Mouse (Mus musculus) embryo, embryonic 9.5 days (tissue): ENCODE results near the gene Ankrd27.
"Not testable (repeated sequence)": the region's sequence is repeated elsewhere in the genome, so short reads cannot be mapped to it uniquely, and the experiment has no call there.

ENCODE experiments used
- DNase-seq: peaks from one replicate; pipeline ENCODE4 v3.0.0-alpha.2; 2017; ENCODE audit errors: extremely low spot score

The Ankrd27 gene

DNA sequence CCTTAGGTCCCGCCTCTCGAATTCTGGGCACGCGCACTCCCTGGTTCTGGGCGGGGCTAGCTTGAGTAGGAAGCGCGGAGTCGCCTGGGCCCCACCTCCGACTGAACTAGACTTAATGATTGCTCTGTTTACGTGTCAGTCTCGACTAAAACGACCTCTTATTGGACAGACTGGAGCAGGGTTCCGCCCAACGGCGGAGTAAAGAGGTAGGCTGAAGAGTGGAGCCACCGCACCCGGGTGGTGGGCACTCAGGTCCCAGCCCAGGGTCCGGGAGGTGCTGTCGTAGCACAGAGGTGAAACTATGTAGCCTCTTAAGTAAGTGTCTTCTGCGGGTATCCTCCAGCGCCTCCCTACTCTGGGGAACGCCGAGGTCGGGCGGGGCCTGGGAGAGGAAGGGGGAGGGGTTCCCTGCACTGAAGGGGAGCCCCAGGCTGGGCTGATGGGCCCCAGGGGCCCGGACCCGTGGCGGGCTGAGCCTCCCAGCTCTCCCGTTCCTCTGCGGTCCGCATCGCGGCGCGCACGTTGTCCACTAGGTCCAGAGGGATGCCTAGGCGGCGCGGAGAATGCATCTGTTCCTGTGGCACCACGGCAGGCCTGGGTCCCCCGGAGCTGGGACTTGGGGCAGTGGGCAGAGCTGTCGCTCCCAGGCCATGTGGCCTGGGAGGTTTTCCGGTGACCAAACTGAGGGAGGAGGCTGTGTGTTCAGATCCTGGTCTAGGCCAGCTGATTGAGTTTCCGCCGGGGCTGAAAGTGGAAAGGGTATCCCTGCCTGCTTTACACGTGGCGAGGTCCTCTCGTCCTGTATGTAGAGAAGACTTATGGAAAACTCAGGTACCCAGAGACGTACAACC, at the start of gene Ankrd27:
TSS of gene Ankrd27 (plus strand) at position 190 of the 851 bp plus-strand sequence.
- peak; percentile 95 for DNase-seq

DNA sequence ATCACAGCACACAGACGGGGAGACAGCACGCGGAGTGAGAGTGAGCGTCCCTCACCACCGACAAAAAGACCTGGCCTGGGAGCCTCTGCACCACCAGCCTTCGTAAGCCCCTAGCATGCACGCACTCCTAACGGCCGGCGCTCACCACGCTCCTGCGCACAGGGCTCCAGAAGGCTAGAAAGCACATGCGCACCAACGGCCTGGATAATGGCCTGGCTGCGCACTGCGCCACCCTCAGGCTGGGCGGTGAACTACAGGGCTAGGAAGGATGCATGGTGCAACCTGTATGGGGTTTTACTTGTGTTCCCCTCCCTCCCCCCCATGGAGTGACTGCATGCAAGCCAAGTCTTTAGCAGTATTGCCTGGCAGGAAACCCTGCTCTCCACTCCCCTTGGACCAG, 48.5 kb upstream of the Ankrd27 start, which contains the start of gene Tdrd12:
TSS of gene Tdrd12 (minus strand) at position 184 of the 400 bp plus-strand sequence.
- no peak for DNase-seq

DNA sequence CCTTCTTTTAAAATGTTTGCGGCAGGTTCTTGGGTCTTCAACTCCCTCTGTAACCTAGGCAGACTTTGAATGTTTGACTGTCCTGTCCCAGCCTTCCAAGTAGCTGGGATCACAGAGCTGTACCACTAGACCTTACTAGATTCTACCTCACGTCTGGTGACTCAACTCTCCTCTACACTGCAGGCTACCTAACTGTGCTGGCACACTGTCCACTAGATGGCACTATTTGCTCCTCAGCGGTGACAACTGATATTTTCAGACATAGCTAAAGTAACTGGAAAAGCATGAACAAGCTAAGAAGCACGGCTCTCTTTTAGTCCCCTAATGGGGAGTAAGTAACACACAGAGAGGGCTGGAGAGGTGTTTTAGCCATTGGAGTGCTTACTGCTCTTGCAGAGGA, 40.2 kb upstream of the Ankrd27 start:
- DNase-seq: peak; percentile 54

DNA sequence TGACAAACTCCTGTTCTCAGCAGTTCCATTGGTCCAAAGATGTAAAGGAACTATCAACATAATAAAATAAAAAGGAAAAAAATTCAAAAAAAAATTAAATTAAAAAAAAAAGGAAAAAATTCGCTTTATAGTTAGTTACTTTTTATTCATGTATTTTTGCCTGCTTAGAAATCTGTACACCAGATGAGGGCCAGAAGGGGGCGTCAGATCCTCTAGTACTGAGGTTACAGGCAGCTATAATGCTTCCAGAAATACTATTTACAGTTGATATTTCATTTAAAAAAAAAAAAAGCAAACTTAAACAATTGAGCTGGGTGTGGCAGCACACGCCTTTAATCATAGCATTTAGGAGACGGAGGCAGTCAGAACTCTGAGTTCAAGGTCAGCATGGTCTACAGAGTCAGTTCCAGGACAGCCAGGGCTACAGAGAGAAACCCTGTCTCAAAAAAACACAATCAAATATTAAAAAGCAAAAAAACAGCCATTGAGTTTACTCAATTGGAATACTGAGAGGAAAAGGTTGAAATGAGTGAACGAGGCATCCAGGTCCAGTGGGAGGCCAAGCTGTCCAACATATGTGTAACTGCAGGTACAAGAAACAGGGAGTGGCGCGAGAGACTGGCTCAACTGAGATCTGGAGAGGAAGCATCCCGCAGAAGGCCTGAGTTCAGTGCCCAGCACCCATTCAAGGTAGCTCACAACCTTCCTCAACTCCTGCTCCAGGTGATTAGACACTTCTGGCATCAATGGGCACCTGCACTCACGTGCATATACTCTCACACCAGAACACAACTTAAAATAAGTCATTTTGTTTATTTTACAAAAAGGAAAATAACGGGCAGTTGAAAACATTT, 32.1 kb upstream of the Ankrd27 start:
- no peak for DNase-seq

DNA sequence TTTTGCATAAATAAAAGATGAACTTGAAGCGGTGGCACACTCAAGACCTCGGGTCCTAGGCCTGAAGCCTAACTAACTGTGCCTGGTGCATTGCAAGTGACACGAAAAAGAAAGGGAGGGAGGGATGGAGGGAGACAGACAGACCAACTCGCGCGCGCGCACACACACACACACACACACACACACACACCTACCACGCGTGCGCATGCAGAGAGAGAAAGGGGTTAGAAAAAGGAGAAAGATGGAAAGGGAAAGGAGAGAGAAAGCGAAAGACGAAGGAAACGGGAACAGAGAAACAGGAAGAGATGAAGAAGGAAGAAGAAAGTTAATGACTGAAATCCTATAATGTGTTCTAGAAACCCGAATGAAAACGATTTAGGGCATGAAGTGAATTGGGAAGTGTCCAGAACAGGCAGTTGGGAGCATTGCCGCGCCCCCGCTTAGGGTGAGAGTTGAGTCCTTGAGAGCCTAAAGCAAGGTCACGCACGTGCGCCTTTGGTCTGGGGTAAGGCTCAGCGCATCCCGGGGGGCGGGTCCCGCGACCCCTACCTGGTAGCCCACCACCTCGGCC, 31.4 kb upstream of the Ankrd27 start:
- DNase-seq: peak; percentile 47

DNA sequence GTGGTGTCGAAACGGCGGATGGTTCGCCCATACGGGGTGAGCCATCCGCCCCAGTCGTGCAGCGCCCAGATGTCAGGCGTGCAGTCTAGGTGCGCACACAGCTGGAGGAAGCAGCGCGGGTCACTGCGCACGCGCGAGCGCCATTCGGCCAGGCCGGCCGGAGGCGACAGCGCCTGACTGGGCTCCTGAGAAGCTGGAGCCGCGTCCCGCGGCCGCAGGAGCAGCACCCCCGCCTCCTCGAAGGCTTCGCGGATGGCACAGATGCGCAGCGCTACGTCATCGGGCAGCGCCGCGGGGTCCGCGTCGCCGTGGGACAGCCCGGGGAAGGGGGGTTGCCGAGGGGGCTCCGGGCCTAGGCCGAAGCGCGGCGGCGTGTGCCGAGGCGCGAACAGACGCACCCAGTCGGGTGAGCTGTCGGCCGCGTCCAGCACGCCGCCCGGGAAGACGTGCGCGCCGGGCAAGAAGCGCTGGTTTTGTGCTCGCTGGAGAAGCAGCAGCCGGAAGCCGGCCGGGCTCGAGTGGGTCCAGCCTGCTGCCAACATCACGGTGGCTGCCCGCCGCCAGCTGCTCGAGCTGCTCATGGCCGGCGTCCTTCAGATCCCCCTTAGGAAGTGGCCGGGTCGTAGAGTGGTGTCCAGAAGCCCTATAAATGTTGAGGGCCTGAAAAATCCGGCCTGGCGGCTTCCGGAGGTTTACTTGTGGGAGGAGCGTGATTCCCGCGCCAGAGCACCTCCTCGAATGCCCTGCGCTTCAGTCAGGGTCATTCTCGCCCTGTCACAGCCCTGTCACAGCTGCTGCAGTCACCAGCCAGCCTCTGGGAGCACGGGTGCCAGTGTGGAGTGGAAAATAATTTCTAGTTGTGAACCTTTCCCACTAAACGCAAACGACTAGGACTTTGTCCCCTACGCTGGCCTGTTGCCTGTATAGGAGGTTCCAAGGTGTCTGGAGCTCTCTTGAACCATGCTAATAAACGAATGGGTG, 30.5 kb upstream of the Ankrd27 start:
- peak; percentile 91 for DNase-seq

DNA sequence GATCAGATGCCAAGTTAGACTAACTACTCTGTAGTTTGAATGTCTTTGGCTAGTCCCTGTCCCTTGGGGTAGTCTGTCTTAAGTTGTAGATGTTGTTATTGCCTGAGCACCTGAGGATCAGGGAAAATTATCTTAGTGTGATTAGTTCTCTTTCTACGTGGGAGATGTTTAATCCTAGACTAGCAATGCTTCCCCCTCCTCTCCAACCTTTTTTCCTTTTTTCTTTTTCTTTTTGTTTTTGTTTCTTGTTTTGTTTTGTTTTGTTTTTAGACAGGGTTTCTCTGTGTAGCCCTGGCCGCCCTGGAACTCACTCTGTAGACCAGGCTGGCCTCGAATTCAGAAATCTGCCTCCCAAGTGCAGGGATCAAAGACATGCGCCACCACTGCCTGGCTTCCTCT, 29.8 kb upstream of the Ankrd27 start, which contains the start of gene Nudt19:
TSS of gene Nudt19 (minus strand) at position 100 of the 399 bp plus-strand sequence.
- DNase-seq: no peak

DNA sequence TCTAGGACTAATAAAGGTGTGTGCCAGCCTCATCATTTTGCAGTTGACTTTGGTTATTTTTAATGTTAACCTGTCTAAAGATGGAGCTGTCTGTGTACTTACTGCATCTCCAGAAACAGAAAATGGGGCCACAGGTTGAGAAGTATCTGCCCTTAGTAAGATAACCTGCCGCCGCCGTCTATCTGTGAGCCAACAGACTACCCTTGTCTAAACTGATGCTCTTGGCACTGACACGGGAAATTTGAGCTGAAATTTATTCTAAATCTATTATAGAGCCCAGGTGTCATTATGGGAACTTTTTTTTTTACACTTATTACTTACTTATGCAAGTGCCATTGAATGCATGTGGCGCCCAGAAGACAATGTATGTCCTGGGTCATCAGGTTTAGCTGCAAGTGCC, 29.1 kb upstream of the Ankrd27 start:
- DNase-seq: no peak

DNA sequence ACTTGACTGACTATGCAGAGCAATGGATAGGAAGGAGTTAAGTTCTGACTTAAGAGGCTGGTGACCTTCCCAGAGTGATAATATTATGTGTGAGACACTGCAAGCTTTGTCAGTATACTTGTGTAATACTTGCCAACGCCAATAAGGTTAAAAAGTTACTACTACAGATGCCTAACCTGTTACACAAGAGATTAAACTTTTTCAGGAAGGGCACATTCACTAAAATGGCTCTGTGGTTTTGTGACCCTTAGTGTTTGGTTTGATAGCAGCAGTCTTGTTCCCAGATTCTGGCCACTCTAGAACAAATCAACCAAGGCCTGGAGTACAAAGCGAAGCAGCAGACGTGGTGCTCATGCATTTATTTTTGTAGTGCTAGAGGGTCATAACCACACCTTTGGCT, 28.5 kb upstream of the Ankrd27 start:
- DNase-seq: no peak

DNA sequence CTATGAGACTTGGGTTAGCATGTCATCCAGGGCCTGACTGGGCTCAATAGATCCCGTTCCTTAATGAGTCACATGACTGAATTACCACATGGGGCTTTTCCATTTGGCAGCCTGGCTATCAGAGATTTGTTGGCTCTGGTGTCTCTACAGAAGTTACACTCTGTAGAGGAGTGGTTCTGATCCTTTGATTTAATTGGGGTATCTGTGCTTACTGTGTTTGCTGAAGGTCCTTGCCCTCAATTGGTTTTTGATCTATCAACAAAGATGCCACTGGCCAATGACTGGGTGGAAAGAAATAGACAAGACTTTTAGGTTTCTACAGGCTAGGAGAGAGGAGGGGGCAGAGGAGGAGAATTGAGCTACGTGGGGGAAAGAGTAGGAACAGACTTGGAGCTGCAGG, 27.4 kb upstream of the Ankrd27 start:
- DNase-seq: no peak

DNA sequence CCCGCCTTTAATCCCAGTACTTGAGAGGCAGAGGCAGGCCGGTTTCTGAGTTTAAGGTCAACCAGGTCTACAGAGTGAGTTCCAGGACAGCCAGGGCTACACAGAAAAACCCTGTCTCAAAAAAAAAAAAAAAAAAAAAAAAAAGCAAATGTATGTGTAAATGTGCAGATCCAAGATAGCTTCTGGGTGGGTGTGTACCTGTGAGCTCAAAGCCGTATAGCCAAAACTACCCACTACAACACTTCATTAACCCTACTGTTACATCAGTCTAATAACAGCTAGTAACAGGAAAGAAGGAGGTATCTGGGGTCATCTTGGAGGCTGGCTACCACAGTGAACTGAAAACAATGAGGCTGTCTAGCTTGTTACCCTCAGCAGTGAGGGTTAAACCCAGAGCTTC, 26.2 kb upstream of the Ankrd27 start:
- DNase-seq: no peak

DNA sequence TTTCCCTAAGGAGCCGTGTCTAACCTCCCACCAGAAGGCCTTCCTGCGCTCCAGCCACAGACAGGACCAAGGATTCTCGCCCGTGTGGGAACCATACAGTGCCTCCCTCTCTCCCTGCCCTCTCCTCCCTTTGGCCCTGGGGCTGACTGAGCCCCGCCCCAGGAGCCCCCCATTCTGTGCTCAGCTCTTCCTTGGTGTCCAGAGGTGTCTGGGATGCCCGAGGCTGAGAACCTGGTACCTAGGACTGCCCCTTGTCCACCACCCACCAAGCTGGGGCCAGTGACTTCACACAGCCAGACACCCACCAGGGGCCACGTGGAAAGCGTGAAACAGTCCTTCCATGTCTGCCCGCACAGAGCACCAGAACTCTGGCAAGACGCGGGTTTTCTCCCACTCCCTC, 23.0 kb upstream of the Ankrd27 start:
- no peak for DNase-seq

DNA sequence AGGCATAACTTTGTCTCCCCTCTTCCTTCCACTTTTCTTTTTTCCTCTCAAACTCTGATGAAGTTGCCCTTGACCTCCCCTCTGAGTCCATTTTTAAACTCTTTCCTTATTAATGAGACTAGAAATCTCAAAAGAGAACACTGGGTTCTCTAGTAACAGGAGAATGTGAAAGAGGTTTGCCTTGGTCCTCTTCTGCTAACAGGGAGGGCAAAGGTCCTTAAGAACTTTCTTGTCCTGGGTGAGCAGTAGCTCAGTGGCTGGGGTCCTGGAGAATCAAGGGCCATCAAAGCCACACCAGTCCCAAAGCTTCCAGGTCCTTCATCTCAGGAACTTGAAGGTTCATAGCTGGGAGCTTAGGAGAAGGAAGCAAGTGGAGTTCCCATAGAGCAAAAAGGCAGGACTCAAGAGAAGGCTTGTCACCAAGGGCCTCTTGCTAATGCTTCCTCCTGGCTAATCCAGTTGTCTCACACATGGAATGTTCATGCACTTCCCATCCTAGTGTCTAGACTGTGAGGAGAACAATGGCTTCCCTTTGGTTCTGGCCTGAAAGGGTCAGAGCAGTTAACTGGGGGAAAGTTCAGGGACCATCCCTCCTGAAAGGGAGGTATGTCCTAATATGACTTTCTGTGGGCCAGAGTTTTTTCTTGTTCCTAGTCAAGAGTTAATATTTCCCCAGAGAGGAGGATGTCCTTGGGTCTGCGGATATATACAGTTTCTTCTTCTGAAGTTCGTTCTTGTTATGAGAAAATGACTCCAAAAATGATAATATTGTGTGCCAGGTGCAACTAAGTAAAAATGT, 21.8 kb upstream of the Ankrd27 start:
- DNase-seq: no peak

DNA sequence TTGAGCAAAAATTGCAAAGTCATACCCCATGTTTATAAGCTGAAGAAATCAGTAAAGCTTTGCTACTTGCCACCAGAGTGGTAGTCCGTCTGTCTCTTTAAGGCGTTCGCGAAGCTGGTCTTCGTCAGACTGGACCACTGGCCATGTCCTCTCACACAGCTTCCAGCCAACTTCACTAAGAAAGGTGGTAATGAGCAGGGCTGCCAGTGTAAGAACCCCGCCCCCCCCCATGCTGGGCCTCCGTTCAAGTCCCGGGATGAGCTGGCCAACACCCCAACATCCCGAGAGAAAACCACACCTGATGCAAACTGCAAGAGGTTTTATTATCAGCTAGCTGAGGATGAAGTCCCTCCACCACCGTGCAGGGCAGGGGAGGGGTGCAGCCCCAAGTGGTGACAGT, 21.2 kb upstream of the Ankrd27 start:
- not testable (repeated sequence) for DNase-seq

DNA sequence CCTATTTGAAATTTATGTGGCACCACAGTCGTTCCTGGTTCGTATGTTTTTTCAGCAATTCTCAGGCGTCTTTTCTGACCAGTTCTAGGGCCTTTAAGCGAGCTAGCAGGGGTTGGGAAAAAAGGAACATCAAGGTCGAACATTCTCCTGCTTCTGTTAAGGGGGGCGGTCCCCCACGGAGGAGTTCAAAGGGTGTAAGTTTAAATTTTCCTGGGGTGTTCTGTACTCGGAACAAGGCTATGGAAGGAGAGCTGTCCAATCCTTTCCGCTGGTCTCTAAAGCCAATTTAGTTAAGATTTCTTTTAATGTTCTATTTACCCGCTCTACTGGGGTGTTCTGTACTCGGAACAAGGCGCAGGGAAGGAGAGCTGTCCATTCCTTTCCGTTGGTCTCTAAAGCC, 20.1 kb upstream of the Ankrd27 start:
- not testable (repeated sequence) for DNase-seq

DNA sequence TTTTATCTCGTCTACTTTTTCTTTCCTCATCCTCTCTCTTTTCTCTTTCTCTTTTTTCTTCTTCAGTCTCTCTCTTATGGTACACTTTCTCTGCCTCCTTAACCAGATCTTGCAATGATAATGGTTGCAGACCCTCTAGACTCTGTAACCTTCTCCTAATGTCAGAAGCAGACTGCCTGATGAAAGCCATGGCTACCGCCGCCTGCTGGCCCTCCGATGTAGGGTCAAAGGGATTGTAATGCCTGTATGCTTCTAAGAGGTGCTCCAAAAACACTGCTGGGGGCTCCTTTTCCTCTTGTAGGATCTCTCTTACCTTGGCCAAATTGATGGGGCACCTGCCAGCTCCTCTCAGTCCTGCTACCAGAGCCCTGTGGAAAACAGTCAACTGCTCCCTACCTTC, 16.3 kb upstream of the Ankrd27 start:
- not testable (repeated sequence) for DNase-seq

DNA sequence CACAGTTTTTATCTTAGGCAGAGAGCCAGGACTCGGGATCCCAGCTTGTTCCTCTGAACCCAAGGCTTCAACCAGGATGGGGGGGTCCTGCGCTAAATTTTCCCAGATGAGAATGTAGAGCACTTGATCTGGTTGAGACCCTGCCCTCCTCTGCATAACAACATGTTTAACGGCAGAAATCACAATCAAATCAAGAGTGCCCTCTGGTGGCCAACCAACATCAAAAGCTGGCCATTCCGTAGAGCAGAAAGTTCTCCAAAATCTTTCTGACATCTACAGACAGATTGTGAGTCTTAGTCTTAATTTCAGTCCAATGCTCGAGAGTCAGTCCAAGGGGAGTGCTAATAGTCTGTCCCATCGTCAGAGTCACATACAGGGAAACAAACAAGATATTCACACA, 15.2 kb upstream of the Ankrd27 start:
- not testable (repeated sequence) for DNase-seq

DNA sequence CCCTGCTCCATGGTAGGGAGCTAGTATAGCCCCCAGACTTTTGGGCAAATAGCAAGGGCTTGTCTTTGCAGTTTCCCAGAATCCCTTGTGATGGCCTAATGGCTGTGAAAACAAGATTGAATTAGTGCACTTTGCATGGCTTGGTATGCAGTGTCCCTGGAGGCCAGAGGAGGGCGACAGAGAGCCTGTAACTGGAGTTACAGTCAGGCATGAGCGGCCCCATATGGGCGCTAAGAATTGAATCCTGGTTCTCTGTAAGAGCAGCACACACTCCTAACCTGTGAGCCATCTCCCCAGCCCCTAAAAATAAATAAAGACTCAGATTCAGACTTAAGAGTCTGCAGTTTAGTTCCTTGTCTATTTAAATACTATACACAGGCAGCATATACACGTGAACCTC, 6.2 kb upstream of the Ankrd27 start:
- DNase-seq: peak; percentile 37

DNA sequence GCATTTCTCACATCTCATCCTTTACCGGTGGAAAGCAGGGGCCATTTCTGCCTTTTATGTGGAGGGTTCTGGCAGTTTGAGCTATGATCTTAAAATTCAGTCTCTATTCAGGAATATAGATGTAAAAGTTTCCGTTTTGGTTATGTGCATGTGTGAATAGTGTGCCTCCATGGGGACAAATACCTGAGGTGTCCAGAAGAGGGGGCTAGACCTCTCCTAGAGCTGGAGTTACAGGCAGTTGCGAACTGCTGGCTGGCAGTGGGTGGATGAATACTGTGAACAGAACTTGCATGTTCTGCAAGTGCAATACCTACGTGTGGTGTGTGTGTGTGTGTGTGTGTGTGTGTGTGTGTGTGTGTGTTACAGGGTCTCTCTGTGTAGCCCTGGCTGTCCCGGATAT, 3.3 kb upstream of the Ankrd27 start:
- DNase-seq: peak; percentile 5

DNA sequence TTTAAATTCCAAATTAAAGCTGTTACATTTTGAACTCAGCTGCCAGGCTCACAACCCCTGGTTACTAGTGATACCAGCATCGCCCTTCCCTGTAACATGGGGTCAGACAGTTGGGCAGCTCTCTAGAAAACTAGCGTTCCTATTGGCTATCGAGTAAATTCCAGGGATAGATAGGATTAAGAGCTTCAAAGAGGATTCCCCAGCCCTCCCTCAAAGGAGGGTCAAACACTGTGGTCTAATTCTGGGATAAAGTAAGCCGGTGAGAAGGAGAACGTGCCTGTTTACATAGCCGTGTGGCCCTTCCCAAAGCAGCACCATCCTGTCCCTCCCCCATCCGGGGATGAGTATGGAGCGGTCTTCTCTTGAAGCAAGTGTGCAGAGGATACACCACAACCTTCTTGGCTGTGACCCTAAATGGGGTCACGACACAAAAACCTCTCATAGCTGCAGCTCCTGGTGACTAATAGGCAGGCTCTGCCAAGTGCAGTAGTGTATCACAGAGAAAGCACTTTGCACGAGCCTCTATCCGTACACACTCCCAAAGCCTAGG, 2.5 kb upstream of the Ankrd27 start:
- DNase-seq: peak; percentile 27
